Mouse (Mus musculus) mouse trophoblast stem cell (cell line): ENCODE results near the gene Nars2.

Experiments used
- in situ Hi-C, 2 experiments: fragments of 300-500 bp; cut with MseI, MboI; formaldehyde crosslinking; loops; 2 replicates in 1 of 2; 3 replicates in 1 of 2; pipeline ENCODE4 v1.15.1; 2025

The Nars2 gene

DNA sequence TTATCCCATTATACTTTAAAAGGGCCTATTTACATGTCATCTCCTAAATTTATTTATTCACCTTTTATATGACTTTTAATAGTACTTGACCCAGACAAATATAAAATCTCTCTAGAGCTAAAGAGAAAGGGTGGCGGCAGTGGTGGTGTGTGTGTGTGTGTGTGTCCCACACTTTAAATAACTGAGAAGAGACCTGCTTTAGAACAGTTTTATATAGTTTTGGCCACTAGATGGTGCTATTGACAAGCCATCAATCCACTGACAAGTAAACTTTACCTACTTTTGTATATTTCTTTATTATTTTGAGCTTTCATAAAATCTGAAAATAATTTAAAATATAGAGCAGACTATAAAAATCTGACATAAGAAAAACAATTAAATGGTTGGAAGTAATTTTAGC, 19.1 kb downstream of the Nars2 start:
- in situ Hi-C loops: loop anchor here (5.0 to 10.0 kb wide), 3 partner anchors 117 to 327 kb away; no protein-coding TSS in a partner anchor

DNA sequence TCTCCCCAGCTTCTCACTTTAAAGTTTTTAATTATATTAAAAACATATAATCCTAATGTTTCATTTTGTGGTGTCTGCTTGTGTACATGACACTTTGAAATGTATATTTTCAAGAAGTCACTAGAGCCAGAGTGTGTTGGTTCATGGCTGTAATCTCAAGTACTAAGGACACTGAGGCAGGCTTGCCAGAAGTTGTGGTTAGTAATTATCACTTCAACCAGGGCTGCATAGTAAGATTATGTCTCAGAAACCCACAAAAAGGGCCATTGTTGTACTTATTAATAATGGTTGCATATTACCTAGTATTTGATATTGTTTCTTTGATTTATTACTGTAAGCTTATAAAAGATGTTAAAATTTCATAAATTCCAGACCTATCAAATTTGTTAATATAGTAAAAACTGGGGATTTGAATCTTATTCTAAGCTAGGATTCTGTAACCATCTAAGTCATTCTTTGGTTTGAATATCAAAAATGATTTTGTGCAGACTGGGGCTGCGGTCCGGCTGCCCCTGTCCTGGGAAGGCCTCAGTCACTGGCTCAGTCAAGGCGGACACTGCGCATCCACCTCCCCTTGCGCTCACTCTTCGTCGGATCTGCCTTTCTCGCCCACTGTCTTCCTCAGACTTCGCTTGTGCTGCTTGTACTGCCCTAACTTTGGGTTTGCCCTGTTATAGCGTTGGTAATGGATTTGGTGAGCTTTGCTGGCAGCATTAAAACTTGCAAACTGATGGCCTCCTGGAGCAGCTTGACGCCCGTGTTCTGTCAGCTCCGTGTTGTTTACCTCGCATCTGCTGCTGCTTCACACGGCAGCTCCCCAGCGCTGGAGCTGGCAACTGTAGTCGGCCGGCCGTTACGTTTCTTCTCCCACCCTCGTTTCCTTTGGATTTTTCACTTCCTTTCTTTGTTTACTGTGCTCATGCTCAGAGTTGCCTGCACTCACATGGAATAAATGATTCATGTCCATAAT, 20.0 kb downstream of the Nars2 start:
- in situ Hi-C loops: loop anchor here (5.0 to 10.0 kb wide), 3 partner anchors 116 to 326 kb away; no protein-coding TSS in a partner anchor

DNA sequence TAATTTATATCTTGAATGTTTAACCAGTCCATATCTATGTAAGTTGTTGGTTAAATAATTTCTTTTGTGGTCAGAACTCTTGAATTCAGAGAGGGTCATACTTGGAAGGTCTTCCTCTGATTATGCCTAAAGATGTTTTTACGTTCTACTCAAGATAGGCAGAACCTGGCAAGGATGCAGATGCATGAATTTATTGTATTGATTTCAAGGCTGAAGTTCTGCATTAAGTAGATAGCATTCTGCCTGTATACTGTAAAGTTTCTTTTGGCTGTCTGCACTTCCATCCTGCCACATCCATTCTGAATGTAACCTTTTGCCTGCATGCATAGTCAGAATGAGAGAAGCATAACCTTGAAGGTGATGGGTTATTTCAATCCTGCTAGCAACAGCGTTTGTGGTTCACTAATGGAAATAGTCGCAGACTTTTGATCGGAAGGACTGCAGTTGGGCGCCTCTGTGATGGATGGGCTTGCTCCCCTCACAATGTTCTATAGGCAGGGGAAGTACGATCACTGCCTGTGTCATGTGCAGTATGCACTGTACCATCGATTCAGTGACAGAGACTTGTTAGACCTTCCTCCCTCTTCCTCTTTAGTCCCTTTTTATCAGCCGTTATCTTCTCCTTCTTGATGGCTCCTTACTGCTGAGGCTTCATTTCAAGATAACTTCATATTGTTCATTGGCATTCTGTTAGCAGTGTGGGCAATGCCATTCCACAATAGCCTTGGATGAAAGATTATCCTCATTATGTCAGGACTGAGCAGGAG, 21.0 kb downstream of the Nars2 start:
- in situ Hi-C loops: loop anchor here (5.0 to 10.0 kb wide), 3 partner anchors 115 to 325 kb away; no protein-coding TSS in a partner anchor

DNA sequence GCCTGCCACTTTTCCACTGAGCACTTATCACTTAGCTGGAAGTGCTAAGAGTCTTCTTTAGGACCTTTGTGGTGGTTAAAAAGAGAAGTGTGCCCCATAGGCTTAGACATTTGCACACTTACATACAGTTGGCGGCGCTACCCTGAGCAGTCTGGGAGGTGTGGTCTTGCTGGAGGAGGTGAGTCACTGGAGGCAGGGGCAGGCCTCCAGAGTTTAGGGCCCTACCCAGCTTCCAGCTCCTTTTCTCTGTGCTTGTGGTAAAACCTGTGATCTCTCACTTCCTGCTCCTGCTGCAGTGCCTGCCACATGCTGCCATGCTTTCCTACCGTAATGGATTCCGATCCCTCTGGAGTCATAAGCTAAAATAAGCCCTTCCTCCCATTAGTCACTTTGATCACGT, 24.6 kb downstream of the Nars2 start:
- in situ Hi-C loops: loop anchor here in 1 of 2 experiments (10.0 kb wide), 1 partner anchor 319 kb away; no protein-coding TSS in a partner anchor

DNA sequence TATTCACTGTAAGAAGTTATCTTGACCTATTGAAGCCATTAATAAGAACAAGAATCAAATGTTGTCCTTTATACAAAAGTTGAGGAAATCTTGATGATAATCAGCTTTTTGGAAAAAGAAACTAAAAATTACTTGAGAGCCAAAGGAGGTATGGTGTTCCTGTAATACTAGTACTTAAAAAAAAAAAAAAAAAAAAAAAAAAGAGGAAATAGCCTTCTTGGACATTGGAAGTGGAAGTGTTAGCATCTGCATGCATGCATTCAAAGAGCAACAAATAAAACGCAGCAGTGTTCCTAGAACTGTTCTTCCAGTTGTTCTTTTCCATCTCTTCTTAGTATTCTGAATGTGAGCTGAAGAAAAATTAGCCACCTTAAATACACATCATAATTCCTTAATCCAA, 25.9 kb downstream of the Nars2 start:
- in situ Hi-C loops: loop anchor here in 1 of 2 experiments (10.0 kb wide), 1 partner anchor 318 kb away; no protein-coding TSS in a partner anchor

DNA sequence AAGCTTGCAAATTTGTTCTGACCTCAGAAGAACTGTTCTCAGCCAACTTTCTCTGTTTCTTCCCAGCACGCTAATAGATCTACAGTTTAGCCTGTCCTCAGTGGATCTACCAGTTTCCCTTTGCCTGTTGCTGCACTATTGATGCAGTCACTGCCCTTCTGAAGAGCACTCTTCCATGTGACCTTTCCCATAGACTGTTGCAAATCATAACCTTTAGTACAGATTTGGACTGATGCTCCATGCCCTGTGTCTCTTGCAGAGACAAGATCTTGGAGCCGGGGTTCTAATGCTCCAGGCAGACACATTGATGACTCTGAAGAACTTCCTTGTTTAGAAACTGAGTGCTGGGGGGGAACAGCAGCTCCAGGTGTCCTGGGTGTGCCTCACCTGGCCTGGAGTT, 30.1 kb downstream of the Nars2 start:
- in situ Hi-C loops: no loop called here

DNA sequence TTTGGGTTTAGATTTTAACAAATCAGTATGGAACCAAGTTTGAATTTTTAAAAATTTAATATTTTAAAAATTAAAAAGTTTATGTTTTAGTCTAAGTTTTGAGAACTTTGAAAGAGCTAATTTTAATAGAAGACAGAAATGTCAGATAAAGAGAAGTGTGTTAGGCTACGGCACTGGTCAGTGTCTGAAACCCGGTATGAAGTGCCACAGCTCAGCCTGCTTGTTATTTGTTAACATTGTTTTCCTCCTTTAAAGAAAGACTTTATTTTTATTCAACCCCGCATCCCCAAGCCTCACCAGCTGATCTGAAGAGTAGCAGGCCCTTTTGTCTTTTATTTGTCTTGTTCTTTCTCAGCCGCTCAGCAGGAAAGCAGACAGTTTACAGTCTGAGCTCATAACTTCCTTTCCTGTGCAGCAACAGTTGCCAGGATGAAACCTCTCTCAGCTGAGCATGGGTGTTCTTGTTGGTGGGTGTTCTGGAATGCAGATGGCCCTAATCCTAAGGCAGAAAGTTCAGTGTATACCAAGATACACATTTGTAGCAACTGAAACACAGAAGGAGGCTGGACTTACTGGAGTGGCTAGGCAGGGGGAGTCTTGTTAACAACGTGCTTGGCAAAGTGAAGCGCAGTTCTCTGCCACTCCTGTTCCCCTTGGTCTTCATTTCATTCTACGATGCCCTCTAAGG, 32.5 kb downstream of the Nars2 start:
- in situ Hi-C loops: no loop called here

DNA sequence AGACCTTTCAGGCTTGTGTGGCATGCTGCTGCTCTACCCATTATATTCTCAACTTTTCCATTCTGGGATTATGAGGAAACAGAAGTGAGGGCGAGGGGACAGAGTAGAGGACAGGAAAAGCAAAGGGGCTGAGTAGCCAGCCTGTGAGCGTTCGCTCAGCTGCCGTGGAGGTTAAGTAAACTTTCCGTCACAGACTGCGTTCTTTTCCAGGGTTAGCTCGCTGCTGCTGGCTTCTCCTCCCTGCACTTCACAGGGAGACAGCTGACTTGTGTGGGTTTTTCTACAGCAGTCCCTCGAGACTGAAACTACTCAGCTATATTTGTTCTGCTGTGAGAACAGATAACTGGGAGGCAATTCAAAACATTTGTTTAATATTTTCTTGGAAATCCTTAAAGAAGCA, 34.5 kb downstream of the Nars2 start:
- in situ Hi-C loops: no loop called here

DNA sequence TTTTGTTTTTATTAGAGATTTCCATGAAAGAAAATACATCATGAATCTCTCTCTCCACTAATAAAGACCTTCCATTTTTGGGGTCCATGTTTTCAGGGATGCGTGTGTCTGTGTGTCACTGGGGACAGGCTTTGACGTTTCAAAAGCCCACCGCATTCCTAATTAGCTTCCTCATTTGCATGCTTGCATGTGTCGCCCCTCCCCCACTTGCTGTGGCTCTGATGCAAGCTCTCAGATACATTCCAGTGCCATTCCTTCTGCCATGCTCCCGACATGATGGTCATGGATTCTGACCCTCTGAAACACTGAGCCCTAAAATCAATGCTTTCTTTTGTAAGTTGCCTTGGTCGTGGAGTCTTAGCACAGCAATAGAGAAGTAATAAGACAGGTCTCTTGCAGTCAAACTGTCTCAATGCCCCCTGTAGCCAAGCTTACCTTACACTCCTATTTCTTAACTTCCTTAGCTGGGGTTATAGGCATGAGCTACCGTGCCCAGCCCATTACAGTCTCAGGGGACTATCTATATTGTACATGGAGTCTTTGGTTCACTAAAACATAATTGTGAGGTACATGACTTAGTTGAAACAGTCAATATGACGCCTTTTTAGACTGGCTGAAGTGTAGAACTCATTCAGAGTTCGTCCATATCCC, 35.6 kb downstream of the Nars2 start:
- in situ Hi-C loops: no loop called here

DNA sequence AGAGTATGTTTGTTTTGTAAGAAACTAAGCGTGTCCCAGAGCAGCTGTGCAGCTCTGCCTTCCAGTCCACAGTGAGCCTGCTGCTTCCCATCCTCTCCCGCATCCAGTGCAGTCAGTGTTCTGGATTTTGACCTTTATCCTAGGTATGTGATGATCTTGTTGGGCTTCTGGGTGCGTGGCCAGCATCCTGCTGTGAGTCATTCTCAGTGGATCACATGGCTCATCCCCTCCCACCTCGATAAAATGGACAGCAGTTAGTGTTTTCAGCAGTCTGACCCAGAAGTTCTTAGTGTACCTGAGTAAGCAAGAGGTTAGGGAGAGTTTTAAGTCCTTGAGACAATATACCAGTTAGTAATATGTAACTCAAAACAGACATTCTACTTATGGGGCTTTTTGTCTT, 36.4 kb downstream of the Nars2 start:
- in situ Hi-C loops: no loop called here

DNA sequence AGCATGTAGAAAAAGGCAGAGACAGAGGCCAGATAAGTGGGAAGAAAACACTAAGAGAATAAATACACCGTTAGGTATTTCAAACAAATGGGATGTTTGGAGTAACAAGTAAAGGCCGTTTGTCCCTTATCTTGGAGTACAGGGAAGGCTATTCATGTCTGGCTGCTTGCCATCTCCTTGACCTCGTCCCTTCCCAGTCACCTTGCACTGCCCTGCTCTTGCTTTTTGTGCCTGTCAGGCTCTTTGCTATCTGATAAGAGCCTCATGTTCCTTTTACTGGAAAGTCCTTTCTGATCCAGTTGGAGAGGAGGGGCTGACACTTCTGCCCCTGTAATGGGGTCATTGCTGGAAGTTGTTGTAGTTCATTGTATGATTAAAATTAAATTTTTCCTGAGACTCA, 61.7 kb downstream of the Nars2 start:
- in situ Hi-C loops: no loop called here

DNA sequence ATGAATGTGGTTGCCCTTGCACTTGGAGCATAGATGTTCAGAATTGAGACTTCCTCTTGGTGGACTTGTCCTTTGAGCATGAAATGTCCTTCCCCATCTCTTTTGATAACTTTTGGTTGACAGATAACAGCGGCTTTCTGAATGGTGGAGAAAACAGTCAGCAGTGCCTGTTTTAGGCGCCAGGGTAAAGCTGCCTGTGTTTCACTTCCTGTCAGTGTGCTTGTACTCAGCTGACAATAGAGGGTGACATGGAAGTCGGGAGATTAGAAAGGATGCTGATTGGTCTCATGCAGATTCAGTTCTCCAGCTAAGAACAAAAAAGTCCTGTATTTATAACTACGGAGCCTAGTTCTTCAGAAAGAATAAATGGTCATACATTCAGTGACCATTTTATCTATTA, 66.7 kb downstream of the Nars2 start:
- in situ Hi-C loops: no loop called here

DNA sequence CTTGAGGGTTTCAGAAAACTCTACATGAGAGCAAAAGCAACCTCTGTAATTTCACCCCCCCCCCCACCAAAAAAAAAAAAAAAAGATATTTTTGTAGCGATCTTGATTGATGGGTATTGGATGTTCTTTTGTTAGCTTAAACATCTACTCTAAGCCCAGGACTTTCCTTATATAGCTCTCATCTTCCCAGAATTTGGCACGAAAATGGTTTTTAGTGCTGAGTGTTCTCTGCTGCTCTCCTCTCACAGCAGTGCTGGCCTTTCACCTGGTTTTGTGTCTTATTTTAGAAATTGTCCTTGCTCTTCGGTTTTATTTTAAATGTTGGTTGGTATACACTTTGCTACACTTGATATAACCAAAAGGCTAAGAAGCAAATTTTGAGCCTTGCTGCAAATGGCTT, 67.1 kb downstream of the Nars2 start:
- in situ Hi-C loops: no loop called here

DNA sequence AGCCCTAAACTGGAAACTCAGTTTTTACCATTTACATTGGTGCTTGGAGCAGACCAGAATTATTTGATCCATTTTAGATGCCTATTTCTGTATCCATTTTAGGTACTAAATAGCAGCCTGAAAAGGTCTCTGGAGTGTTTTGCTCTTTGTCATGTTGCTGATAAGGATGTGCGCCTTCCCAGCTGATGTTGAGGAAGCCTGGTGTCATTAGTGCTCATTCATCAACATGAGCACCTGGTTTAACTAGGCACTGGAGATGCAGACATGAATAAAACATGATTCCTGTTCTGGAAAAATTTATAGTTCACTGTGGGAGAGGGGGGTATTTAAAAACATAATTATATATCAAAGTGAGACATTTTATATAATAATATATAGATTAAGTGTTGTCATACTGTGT, 68.0 kb downstream of the Nars2 start:
- in situ Hi-C loops: no loop called here

DNA sequence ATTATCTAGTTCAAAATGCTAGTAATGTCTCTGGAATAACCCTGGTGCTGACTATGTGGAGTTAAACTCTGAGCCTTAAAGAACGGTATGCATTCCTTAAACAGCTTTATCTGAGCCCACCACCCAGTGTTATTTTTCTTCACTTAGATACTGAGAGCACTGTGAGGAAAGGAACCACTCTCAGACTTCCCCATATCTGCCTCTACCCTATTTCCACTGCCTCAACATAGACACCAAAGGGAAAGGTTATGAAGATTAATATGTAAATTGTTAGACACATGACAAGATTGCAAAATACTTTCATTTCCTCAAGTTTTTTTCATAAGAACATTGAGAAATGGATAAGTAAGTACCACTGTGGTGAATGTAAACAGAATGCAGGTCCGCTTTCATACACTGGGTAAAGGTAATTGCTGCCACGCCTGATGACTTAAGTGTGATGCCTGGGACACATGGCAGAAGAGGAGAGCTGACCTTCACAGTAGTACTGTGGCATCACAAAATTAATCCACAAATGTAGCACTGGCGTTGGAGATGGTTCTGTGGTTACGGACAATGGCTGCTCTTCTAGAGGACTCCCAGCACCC, 75.6 kb downstream of the Nars2 start:
- in situ Hi-C loops: no loop called here

DNA sequence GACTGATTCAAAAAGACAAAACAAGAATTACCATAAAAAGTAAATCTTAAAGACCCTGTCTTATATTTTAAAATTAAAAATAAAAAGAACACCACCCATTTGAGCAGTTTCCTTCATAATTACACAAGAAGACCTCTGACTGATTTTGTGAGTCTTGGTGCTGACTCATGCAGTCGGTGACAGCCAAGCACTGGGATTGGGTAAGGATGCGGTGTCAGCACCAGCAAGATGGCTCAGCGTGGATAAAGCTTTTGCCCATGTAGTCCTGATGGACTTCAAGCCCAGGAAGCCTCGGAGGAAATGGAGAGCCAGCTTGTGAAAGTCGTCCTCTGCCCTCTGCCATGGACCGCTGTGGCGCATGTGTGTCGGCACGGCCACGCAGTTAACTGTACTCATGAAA, 77.8 kb downstream of the Nars2 start:
- in situ Hi-C loops: no loop called here

DNA sequence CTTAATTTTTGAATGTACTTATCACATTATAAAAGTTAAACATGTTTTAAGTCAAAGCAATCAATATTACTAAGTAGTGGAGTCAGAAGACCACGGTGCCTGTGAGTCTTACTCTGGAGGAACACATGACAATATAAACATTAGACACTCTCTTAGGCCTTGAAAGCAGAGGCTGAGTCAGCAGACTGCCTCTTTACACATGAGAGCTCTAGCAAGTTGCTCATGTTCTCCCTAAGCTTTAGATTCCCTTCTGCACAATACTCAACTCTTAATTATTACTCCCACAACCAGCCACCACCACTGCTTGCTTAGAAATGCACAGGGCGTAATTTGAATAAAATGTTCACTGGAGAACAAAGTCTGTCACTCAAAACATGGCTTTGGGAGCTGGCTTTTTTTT, 81.1 kb downstream of the Nars2 start:
- in situ Hi-C loops: no loop called here

DNA sequence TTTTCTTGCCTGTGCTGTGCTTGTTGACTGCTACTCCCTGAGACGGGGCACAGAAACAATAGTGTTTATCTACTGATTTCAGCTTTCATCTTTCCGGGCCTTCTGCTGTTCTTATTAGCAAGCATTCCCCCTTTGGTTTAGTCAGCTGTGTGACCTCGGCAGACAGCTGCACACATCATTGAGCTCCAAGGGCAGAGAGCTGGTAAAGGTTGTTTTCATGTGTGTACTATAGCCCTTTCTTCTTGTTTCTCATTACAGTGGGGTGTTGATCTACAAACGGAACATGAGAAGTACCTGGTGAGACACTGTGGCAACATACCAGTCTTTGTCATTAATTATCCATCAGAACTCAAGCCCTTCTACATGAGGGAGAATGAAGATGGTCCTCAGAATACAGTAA, 88.3 kb downstream of the Nars2 start:
- in situ Hi-C loops: no loop called here

DNA sequence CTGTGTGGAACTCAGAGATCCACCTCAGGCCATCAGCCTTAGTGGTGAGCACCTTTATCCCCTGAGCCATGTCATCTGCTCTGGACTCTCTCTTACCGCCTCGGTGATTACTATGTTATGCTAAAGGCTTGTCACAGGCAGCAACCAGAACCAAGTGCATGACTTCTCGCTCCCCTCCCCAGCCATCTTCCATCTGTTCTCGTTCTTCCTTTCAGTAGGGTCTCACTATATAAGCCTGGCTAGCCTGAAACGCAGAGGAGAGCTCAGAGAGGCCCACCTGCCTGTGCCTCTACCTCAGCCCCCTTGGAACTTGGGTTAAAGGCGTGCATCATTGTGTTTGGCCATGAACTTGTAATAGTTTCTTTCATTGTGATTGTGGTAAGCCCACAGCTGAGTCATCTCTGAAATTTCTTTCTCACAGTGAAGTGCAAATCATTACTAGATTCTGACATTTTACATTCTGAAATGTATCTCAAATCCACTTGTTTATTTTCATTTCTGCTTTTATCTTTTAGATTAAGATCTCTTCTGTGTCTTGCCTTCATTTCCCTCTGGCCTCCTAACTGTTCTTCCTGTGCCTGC, 90.7 kb downstream of the Nars2 start:
- in situ Hi-C loops: no loop called here

DNA sequence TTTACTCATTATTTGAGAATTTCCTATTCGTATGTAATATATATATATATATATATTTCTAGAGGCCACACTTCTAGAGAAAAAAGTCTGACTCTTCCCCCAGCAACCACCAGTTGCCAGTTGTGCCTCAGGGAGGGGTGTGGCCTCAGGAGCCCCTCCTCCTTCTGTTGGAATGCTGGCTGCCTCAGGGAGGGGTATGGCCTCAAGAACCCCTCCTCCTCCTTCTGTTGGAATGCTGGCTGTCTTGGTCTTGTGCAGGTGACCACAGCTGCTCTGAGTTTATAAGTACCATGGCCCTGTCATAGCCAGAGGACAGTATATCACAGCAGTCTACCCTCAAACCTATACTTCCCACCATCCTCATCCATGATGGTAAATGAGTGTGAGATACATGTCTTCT, 91.7 kb downstream of the Nars2 start:
- in situ Hi-C loops: no loop called here

DNA sequence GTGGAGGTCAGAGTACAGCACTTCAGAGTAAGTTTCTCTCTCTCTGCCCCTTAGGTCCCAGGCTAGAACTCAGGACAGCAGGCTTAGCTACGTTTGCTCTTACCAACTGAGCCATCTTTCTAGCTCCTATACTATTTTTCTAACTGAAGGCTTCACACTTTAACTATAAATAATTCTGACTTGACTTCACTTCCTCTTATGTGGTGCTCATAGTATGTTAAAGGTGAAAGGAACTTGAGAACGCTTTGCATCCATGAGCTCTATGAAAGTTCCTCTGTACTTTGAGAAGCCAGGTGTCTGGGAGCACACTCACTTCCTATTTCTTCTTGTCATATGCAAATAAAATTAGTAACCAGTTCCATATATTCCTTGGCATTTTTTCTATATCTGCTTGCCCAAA, 109.7 kb downstream of the Nars2 start:
- in situ Hi-C loops: no loop called here
